In genomic region chr8:113691622-113692343, GRCm38 (mm10) we compare ENCODE assay signal across 14 mouse cellular contexts. TPM values are rescaled to one million over a fixed set of nuclear protein-coding genes. Genes with fewer than 3 reads are reported as not detected.
A peak's percentile ranks its signal among the peaks of the same experiment; 100 is the strongest.
DNase-seq lines count a peak whose midpoint lies in the region; ATAC-seq and TF ChIP-seq lines count a peak whose summit lies in the region.
"Had no signal": no experiment of that assay in that cellular context is flagged by ENCODE, and none has a peak within 500 bp of the region (broad histone marks: within the 10 kb centered on the region; RNA-seq: fewer than 3 reads in every experiment).

No protein-coding gene starts in this region.

- H3K4me2 ChIP-seq in lung, embryonic 14.5 days, result no peak overlapping the region
- H3K4me2 ChIP-seq in limb, embryonic 13.5 days (replicated peaks), result peak overlapping the region; percentile 23; the same call in 1 of the 2 replicates
- H3K4me2 ChIP-seq: kidney, embryonic 15.5 days; midbrain, embryonic 12.5 days; stomach, embryonic 15.5 days had no signal

- no peak overlapping the region for H3K4me3 ChIP-seq in lung, embryonic 14.5 days (ENCODE audit: low read depth, low read length)
- H3K4me3 ChIP-seq in limb, embryonic 13.5 days, result no peak overlapping the region
- H3K4me3 ChIP-seq: kidney, embryonic 15.5 days; midbrain, embryonic 12.5 days; stomach, embryonic 15.5 days had no signal

- H3K27me3 ChIP-seq in lung, embryonic 14.5 days (ENCODE audit: insufficient read depth, low read length), result no peaks in the 10 kb centered on the region
- H3K27me3 ChIP-seq in limb, embryonic 13.5 days, result peaks cover 34% of the 10 kb centered on the region
- H3K27me3 ChIP-seq: kidney, embryonic 15.5 days; midbrain, embryonic 12.5 days; stomach, embryonic 15.5 days had no signal

- H3K4me1 ChIP-seq in lung, embryonic 14.5 days (ENCODE audit: insufficient read depth), result no peaks in the 10 kb centered on the region
- peaks cover 21% of the 10 kb centered on the region for H3K4me1 ChIP-seq in limb, embryonic 13.5 days
- H3K4me1 ChIP-seq: midbrain, embryonic 12.5 days; stomach, embryonic 15.5 days had no signal

- no peaks in the 10 kb centered on the region for H3K9me3 ChIP-seq in lung, embryonic 14.5 days (ENCODE audit: low read depth, low read length)
- H3K9me3 ChIP-seq in limb, embryonic 13.5 days, result no peaks in the 10 kb centered on the region
- H3K9me3 ChIP-seq: kidney, embryonic 15.5 days; midbrain, embryonic 12.5 days; stomach, embryonic 15.5 days had no signal

- peak; percentile 86 for ATAC-seq in lung, embryonic 14.5 days (ENCODE audit: insufficient read depth)
- 0 out of 2 replicates have a peak, but pooled peaks have one; percentile 15 for ATAC-seq in limb, embryonic 13.5 days (ENCODE audit: low FRiP score, low read depth)

- H3K27ac ChIP-seq in lung, embryonic 14.5 days (ENCODE audit: low read depth), result peak overlapping the region; percentile 56
- H3K27ac ChIP-seq in limb, embryonic 13.5 days, result no peak overlapping the region
- H3K27ac ChIP-seq: kidney, embryonic 15.5 days; liver, embryonic 14.5 days; midbrain, embryonic 12.5 days; stomach, embryonic 15.5 days had no signal

- H3K9ac ChIP-seq in lung, embryonic 14.5 days, result no peak overlapping the region
- H3K9ac ChIP-seq in limb, embryonic 13.5 days, result no peak overlapping the region
- H3K9ac ChIP-seq: kidney, embryonic 15.5 days; liver, embryonic 14.5 days; midbrain, embryonic 12.5 days; stomach, embryonic 15.5 days had no signal

- no peak for TF ChIP-seq CTCF in lung, embryonic 14.5 days (IDR thresholded peaks at IDR 0.05; ENCODE audit: low read depth)

- no peaks in the 10 kb centered on the region for H3K36me3 ChIP-seq in lung, embryonic 14.5 days (ENCODE audit: insufficient read depth)
- no peaks in the 10 kb centered on the region for H3K36me3 ChIP-seq in limb, embryonic 13.5 days
- H3K36me3 ChIP-seq: kidney, embryonic 15.5 days; midbrain, embryonic 12.5 days; stomach, embryonic 15.5 days had no signal

- peak; percentile 38 for DNase-seq in lung, embryonic 14.5 days
- DNase-seq in lung, postnatal 25 days (ENCODE audit: low spot score), result no peak
- peak; percentile 16 for DNase-seq in cerebellum, adult 11 months
- DNase-seq in cerebellum, postnatal 10 days, result peak; percentile 86
- DNase-seq in testis, postnatal 10 days (ENCODE audit: low spot score), result no peak
- DNase-seq in adrenal gland, adult 2 months, result no peak
- DNase-seq: adrenal gland, postnatal 10 days had no signal

- WGBS in lung, embryonic 14.5 days, result 54% methylated on average over 14 of the region's 14 CpGs
- 41% methylated on average over 14 of the region's 14 CpGs for WGBS in limb, embryonic 13.5 days

RNA-seq across cellular contexts. Expression of gene Syce1l, which starts 48.8 kb away (rescaled TPM):
- not detected in 2 replicates for polyA plus RNA-seq in lung, embryonic 14.5 days (2014; fragmentation: Nextera tagmentation; extraction: Ambion mirVana)
- polyA plus RNA-seq in limb, embryonic 13.5 days (2015; fragmentation: Nextera tagmentation; extraction: Ambion mirVana), result not detected in 2 replicates
- not detected for total RNA-seq in adrenal gland, adult 2 months (2021)
- not detected in 2 replicates for polyA plus RNA-seq in adrenal gland, adult 2 months (2012; rRNA removed)
- total RNA-seq: common myeloid progenitor, adult 5-6 weeks; hematopoietic stem cell, adult 5-6 weeks had no signal
- polyA plus RNA-seq: kidney, embryonic 15.5 days; liver, embryonic 14.5 days; midbrain, embryonic 12.5 days; stomach, embryonic 15.5 days had no signal

RNA-seq across cellular contexts. Expression of gene Mon1b, which starts 56.4 kb away (rescaled TPM):
- 9.8 and 10.5 TPM in 2 replicates for polyA plus RNA-seq in lung, embryonic 14.5 days (2014; fragmentation: Nextera tagmentation; extraction: Ambion mirVana)
- 5.3 and 5.6 TPM in 2 replicates for polyA plus RNA-seq in limb, embryonic 13.5 days (2015; fragmentation: Nextera tagmentation; extraction: Ambion mirVana)
- 10 to 100 TPM; 19.7 to 20.1 TPM for total RNA-seq in adrenal gland, adult 2 months (2021)
- 8.3 and 15.3 TPM in 2 replicates for polyA plus RNA-seq in adrenal gland, adult 2 months (2012; rRNA removed)

Comparison
In these comparisons a context has a peak if more than half of its experiments do, and no peak if none do; other contexts are left out.
1. DNase-seq: peak in lung, embryonic 14.5 days (single experiment), cerebellum, adult 11 months (single experiment) and cerebellum, postnatal 10 days (2 of 2); none in lung, postnatal 25 days (single experiment), testis, postnatal 10 days (single experiment) and adrenal gland, adult 2 months (single experiment).